Mouse (Mus musculus) heart, embryonic 11.5 days (tissue): ENCODE measurements around the gene Olfr458. TPM values are rescaled to one million over a fixed set of nuclear protein-coding genes. Genes with fewer than 3 reads are reported as not detected.
"Not testable (repeated sequence)": the region's sequence is repeated elsewhere in the genome, so short reads cannot be mapped to it uniquely, and the experiment has no call there.

Experiments
- ATAC-seq: fragments of 200-750 bp; cut with Nextera tagmentation; replicated peaks from 2 replicates; pipeline ENCODE4 v1.8.0; 2017; ENCODE audit warnings: moderate library complexity; ENCODE audit not compliant: insufficient number of reproducible peaks, low FRiP score, low TSS enrichment
- H3K27ac ChIP-seq: fragments of 300-500 bp; sonication (generic); 2 replicates; pipeline ENCODE4 v1.5.1; 2014; ENCODE audit warnings: mild to moderate bottlenecking, low read depth, low read length
- H3K27me3 ChIP-seq: fragments of 300-500 bp; sonication (generic); 2 replicates; pipeline ENCODE4 v1.6.1; 2014; ENCODE audit warnings: mild to moderate bottlenecking, low read length, mixed read lengths; ENCODE audit not compliant: control insufficient read depth, insufficient read depth
- H3K36me3 ChIP-seq: fragments of 300-500 bp; sonication (generic); 2 replicates; pipeline ENCODE4 v1.6.1; 2014; ENCODE audit warnings: mild to moderate bottlenecking, low read length, moderate library complexity, mixed read lengths; ENCODE audit not compliant: control insufficient read depth, insufficient read depth
- H3K4me1 ChIP-seq: fragments of 300-500 bp; sonication (generic); 2 replicates; pipeline ENCODE4 v1.6.1; 2014; ENCODE audit warnings: low read length; ENCODE audit not compliant: control insufficient read depth, insufficient read depth
- H3K4me2 ChIP-seq: fragments of 300-500 bp; sonication (generic); 2 replicates; pipeline ENCODE4 v1.6.1; 2014; ENCODE audit warnings: mild to moderate bottlenecking, moderate library complexity
- H3K4me3 ChIP-seq: fragments of 300-500 bp; sonication (generic); 2 replicates; pipeline ENCODE4 v1.5.1; 2014; ENCODE audit warnings: low read depth, low read length
- H3K9ac ChIP-seq: fragments of 300-500 bp; sonication (generic); 2 replicates; pipeline ENCODE4 v1.6.1; 2014; ENCODE audit warnings: mild to moderate bottlenecking, low read depth, low read length, moderate library complexity
- H3K9me3 ChIP-seq: fragments of 300-500 bp; sonication (generic); replicated peaks from 2 replicates; pipeline ENCODE4 v1.6.1; 2016; ENCODE audit warnings: low read length; ENCODE audit not compliant: control insufficient read depth
- WGBS: fragments of 180-500 bp; shearing (Covaris S2); extraction: QIAGEN DNeasy Blood & Tissue Kit; methylation state at CpG from one replicate; pipeline ENCODE4 v1.1.7; 2014; ENCODE audit not compliant: insufficient replicate concordance; 5-methylcytosine and 5-hydroxymethylcytosine counted together
- polyA plus RNA-seq: library from polyadenylated mRNA; unstranded; fragments of >200 nt; fragmentation: Nextera tagmentation; extraction: Ambion mirVana; gene quantifications from 2 replicates; pipeline ENCODE4 v1.2.1, GENCODE M21; 2014

Olfr458 gene
- polyA plus RNA-seq: not detected in 2 replicates

DNA sequence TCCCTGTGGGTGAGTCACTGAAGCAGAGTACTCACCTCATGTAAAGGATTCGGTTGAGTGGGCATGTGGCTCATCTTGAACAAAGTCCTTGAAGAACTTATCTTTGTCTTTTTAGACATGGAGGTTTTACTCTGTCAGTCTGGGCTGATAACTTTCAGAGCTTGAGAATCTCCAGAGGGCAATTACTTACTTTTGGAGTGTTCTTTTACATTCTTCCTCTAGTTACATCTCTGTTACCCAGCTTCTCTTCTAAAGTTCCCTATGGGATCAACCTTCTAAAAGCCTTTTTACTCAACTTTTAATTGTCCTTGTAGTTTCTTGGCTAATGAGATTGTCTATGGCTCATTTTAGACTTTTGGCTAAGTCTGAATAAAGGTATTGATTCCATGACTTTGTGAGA, at the start of gene Olfr458:
TSS of gene Olfr458 (minus strand) at position 101 of the 400 bp plus-strand sequence.
- 41% methylated on average over 1 of the region's 1 CpGs for WGBS
- Histone ChIP-seq H3K9ac (no peak within 1 kb of the TSS), H3K36me3 (no peaks in the 10 kb centered on the region), H3K27ac (no peak within 1 kb of the TSS), H3K4me1 (no peaks in the 10 kb centered on the region), H3K27me3 (no peaks in the 10 kb centered on the region), H3K4me2 (no peak within 1 kb of the TSS), H3K4me3 (no peak within 1 kb of the TSS), H3K9me3 (no peaks in the 10 kb centered on the region)
- ATAC-seq: no peak

DNA sequence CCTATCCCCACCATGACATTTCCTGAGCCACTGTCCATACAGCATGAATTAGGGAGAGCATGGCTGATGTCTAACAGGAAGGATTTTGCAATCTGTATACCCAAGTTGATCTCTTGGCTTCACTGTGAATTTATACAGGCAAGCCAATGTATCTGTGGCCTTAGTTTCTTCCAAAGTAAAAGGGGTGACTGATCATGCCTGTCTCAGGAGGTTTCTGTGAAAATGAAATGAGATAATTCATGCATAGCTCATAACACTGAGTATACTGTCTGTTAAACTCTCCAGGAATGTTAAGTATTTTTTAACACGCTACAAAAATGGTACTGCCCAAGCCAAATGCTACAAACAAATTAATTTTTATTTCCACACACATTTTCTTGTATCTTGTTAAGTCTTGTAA, 48.5 kb upstream of the Olfr458 start:
- Histone ChIP-seq H3K4me2 (no peak overlapping the region), H3K4me3 (no peak overlapping the region), H3K27me3 (no peaks in the 10 kb centered on the region), H3K4me1 (no peaks in the 10 kb centered on the region), H3K36me3 (no peaks in the 10 kb centered on the region), H3K9ac (no peak overlapping the region), H3K9me3 (no peaks in the 10 kb centered on the region), H3K27ac (no peak overlapping the region)
- WGBS: 71% methylated on average over 1 of the region's 1 CpGs
- ATAC-seq: no peak

DNA sequence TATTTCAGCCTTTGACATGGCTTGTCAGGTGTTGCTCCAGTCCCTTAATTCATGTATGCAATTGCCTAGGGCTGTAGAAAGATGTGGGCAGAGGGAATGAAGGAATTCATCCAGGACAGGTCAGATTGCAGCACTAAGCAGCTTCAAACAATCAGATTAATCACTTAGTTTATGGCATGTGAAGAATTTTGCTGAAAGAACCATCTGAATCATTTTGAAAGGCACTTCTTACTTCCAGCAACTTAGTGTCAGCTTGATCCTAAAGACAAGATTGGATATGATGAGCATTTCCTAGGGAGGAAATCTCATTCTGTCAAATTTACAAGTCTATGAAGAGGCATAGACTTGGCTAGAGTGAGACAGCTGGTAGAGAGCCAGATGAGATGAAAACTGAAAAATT, 44.3 kb upstream of the Olfr458 start:
- Histone ChIP-seq H3K9me3 (no peaks in the 10 kb centered on the region), H3K4me1 (no peaks in the 10 kb centered on the region), H3K4me2 (no peak overlapping the region), H3K27ac (no peak overlapping the region), H3K36me3 (no peaks in the 10 kb centered on the region), H3K4me3 (no peak overlapping the region), H3K27me3 (no peaks in the 10 kb centered on the region), H3K9ac (no peak overlapping the region)
- ATAC-seq: no peak

DNA sequence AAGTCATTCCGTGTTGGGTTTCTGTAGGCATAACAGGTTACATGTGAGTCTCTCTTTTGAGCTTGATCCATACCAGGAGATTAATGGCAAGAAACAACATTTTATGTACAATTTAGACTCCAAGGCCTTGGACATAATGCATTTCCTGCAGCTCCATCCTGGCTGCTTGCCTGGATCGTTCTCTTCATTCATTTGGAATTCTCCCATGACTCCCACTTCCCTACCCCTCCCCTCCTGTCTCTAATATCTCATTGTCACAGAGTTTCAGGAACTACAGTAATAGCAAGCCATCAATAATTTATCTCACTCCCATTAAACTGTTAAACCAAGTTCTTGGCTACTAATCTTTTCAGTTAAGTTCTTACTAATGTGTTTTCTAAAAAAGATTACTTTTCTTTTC, 38.5 kb upstream of the Olfr458 start:
- 88% methylated on average over 2 of the region's 2 CpGs for WGBS
- ATAC-seq: no peak
- Histone ChIP-seq H3K9ac (no peak overlapping the region), H3K27ac (no peak overlapping the region), H3K4me2 (no peak overlapping the region), H3K9me3 (no peaks in the 10 kb centered on the region), H3K27me3 (no peaks in the 10 kb centered on the region), H3K4me3 (no peak overlapping the region), H3K4me1 (no peaks in the 10 kb centered on the region), H3K36me3 (no peaks in the 10 kb centered on the region)

DNA sequence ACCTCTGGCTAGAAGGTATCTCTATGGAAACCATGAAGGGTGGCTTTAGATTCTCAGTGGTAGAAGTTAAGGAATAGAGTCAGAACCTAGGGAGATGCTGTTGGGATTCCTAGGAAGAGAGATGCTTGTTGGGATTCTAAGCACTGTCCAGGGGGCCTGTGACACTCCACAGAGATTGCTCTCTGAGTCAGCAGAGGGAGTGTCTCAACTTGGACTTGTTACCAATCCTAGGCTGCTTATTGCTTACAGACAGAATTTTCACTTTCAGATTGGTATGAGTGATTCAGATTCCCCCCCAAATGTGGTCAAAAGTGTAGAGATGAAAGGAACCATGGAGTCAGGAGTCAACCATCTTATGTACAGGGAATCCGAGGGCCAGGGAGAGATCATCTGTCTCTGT, 24.7 kb upstream of the Olfr458 start:
- Histone ChIP-seq H3K27ac (no peak overlapping the region), H3K36me3 (no peaks in the 10 kb centered on the region), H3K4me1 (no peaks in the 10 kb centered on the region), H3K4me3 (no peak overlapping the region), H3K9me3 (no peaks in the 10 kb centered on the region), H3K9ac (no peak overlapping the region), H3K27me3 (no peaks in the 10 kb centered on the region), H3K4me2 (no peak overlapping the region)
- 60% methylated on average over 1 of the region's 1 CpGs for WGBS
- ATAC-seq: no peak

DNA sequence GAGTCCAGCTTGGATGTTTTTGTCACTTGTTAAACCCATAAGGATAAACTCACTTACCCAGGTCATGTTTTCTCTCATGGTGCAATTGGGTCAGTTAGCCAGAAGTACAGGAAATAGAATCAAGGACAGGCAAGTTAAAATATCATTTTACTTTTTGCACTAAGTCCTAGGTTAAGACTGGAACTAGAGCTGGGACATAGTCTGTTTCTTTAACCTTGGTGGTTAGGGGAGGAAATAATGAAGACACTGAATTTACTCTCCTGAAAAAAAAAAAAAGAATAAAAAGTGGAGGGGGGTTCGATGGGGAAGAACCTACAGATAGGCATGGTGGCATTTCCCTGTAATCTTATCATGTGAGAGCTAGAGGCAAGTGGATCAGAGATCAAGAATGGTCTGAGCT, 22.1 kb upstream of the Olfr458 start, which contains the start of gene Olfr456:
TSS of gene Olfr456 (minus strand) at position 101 of the 400 bp plus-strand sequence.
- Histone ChIP-seq H3K4me2 (no peak within 1 kb of the TSS), H3K9me3 (no peaks in the 10 kb centered on the region), H3K27me3 (no peaks in the 10 kb centered on the region), H3K27ac (no peak within 1 kb of the TSS), H3K4me3 (no peak within 1 kb of the TSS), H3K36me3 (no peaks in the 10 kb centered on the region), H3K4me1 (no peaks in the 10 kb centered on the region), H3K9ac (no peak within 1 kb of the TSS)
- 74% methylated on average over 1 of the region's 1 CpGs for WGBS
- ATAC-seq: no peak

DNA sequence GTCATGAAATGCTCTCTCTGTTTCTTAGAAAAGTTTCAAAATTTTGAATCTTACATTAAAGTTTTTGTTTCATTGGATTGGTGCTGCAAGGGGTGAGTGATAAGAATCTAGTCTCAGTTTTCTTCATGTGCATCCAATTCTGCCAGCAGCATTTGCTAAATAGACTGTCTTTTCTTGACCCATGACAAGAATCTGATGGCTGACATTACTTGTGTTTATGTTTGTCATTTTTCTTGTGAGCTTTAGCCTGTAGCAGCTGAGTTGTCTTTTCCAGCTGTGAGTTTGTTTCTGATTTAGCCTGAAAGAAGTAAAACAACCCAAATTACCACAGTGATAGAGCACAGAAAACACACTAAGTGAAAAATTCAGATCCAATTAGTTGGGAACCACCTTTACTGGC, 19.6 kb upstream of the Olfr458 start:
- Histone ChIP-seq H3K36me3 (no peaks in the 10 kb centered on the region), H3K9me3 (no peaks in the 10 kb centered on the region), H3K9ac (no peak overlapping the region), H3K4me2 (no peak overlapping the region), H3K27ac (no peak overlapping the region), H3K4me1 (no peaks in the 10 kb centered on the region), H3K4me3 (no peak overlapping the region), H3K27me3 (no peaks in the 10 kb centered on the region)
- ATAC-seq: no peak

DNA sequence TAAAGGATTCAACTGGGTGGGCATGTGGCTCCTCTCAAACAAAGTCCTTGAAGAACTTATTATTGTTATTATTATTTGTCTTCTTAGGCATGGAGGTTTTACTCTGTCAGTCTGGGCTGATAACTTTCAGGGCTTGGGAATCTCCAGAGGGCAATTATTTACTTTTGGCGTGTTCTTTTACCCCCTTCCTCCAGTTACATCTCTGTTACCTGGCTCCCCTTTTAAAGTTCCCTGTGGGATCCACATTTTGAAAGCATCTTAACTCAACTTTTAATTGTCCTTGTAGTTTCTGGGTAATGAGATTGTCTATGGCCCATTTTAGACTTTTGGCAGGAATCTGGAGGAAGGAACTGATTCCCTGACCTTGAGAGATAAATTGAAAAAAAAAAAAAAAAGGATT, 11.2 kb upstream of the Olfr458 start, which contains the start of gene Olfr457:
TSS of gene Olfr457 (minus strand) at position 101 of the 400 bp plus-strand sequence.
- H3K27ac ChIP-seq: no peak within 1 kb of the TSS
- H3K4me3 ChIP-seq: no peak within 1 kb of the TSS
- WGBS: 74% methylated on average over 1 of the region's 1 CpGs
- H3K9me3 ChIP-seq: no peaks in the 10 kb centered on the region
- no peak for ATAC-seq
- no peaks in the 10 kb centered on the region for H3K36me3 ChIP-seq
- no peaks in the 10 kb centered on the region for H3K27me3 ChIP-seq
- H3K4me1 ChIP-seq: no peaks in the 10 kb centered on the region
- no peak within 1 kb of the TSS for H3K9ac ChIP-seq
- no peak within 1 kb of the TSS for H3K4me2 ChIP-seq

DNA sequence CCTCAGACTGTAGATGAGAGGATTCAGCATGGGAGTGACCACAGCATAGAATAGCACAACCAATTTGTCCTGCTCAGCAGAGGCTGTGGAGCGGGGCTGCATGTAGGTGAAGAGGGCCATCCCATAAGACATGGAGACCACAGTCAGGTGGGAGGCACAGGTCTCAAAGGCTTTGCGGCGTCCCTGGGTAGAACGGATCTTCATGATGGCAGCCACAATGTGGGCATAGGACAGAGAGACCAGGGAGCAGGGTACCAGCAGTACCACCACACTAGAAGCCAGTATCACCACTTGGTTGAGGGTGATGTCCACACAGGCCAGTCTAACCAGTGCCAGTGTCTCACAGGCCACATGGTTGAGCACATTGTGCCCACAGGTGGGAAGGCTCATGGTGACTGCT, 6.3 kb upstream of the Olfr458 start:
- H3K4me1 ChIP-seq, H3K9me3 ChIP-seq, H3K4me2 ChIP-seq, H3K36me3 ChIP-seq, H3K4me3 ChIP-seq, H3K27ac ChIP-seq, H3K9ac ChIP-seq, H3K27me3 ChIP-seq, ATAC-seq: not testable (repeated sequence)
- 79% methylated on average over 4 of the region's 4 CpGs for WGBS
